Mouse (Mus musculus) neural tube, embryonic 15.5 days (tissue): ENCODE results near the gene Btg2. TPM values are rescaled to one million over a fixed set of nuclear protein-coding genes. Genes with fewer than 3 reads are reported as not detected.

Experiments
- ATAC-seq: fragments of 200-750 bp; cut with Nextera tagmentation; 2 replicates; pipeline ENCODE4 v1.8.0; 2017; ENCODE audit warnings: mild to moderate bottlenecking, moderate TSS enrichment, moderate library complexity; ENCODE audit not compliant: low FRiP score
- H3K27ac ChIP-seq: fragments of 300-500 bp; sonication (generic); replicated peaks from 2 replicates; pipeline ENCODE4 v1.5.1; 2015; ENCODE audit warnings: mild to moderate bottlenecking, inconsistent platforms
- H3K27me3 ChIP-seq: fragments of 300-500 bp; sonication (generic); replicated peaks from 2 replicates; pipeline ENCODE4 v1.6.1; 2015; ENCODE audit warnings: inconsistent platforms
- H3K36me3 ChIP-seq: fragments of 300-500 bp; sonication (generic); 2 replicates; pipeline ENCODE4 v1.6.1; 2015; ENCODE audit warnings: inconsistent platforms
- H3K4me1 ChIP-seq: fragments of 300-500 bp; sonication (generic); 2 replicates; pipeline ENCODE4 v1.6.1; 2015; ENCODE audit warnings: inconsistent platforms
- H3K4me2 ChIP-seq: fragments of 300-500 bp; sonication (generic); 2 replicates; pipeline ENCODE4 v1.6.1; 2015; ENCODE audit warnings: inconsistent platforms, mild to moderate bottlenecking, moderate library complexity
- H3K4me3 ChIP-seq: fragments of 300-500 bp; sonication (generic); replicated peaks from 2 replicates; pipeline ENCODE4 v1.5.1; 2015; ENCODE audit warnings: mild to moderate bottlenecking, inconsistent platforms
- H3K9ac ChIP-seq: fragments of 300-500 bp; sonication (generic); replicated peaks from 2 replicates; pipeline ENCODE4 v1.6.1; 2015; ENCODE audit warnings: mild to moderate bottlenecking, inconsistent platforms
- H3K9me3 ChIP-seq: fragments of 300-500 bp; sonication (generic); replicated peaks from 2 replicates; pipeline ENCODE4 v1.6.1; 2016; ENCODE audit warnings: inconsistent platforms
- WGBS: fragments of 180-500 bp; shearing (Covaris S2); methylation state at CpG from one replicate; pipeline ENCODE4 v1.1.7; 2015; ENCODE audit warnings: mixed read lengths; 5-methylcytosine and 5-hydroxymethylcytosine counted together
- polyA plus RNA-seq: library from polyadenylated mRNA; unstranded; fragments of >200 nt; fragmentation: Nextera tagmentation; extraction: Ambion mirVana; gene quantifications from 2 replicates; pipeline ENCODE4 v1.2.1, GENCODE M21; 2015

The Btg2 gene
- polyA plus RNA-seq, 1 experiment from 2014 or later, result 20.6 TPM

DNA sequence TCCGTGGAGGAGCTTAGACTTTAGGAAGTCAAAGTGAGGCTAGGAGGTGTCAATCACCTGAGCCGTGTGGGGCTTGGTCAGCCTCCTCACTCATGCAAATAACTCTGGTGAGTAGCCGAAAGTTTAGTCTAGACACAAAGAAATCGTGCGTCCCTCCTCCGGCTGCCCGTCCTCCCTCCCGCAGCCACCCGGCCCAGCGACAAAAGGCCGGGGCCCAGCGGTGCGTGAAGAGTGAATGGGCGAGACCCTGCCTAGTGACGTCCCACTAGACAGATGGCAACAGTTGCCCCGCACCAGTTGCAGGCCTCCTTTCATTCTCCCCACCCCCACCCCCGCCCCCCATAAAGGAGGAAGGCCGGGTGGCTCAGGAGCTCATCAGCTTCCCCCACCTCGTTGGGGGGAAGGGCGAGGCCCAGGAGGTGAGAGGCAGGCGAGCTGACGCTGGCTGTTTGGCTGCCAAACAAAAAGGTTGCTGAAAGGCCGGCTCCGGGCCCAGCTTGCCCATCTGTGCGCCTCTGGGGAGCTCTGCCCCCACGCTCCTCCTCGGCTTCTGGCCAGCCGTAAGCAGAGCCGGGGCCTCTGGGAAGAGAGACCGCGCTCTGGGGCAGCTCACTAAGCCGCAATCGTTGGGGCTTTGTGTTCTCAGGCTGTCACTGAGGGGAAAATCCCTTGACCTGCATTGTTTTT lies 15.7 kb downstream of the Btg2 start:
- Histone ChIP-seq H3K9me3 (no peaks in the 10 kb centered on the region), H3K4me1 (peaks cover 61% of the 10 kb centered on the region), H3K36me3 (no peaks in the 10 kb centered on the region), H3K27ac (peak overlapping the region; percentile 96), H3K27me3 (no peaks in the 10 kb centered on the region), H3K4me2 (peak overlapping the region; percentile 37), H3K9ac (peak overlapping the region; percentile 23; the same call in 1 of the 2 replicates), H3K4me3 (no peak overlapping the region)
- WGBS, result 2% methylated on average over 33 of the region's 33 CpGs
- ATAC-seq, result peak; percentile 46

DNA sequence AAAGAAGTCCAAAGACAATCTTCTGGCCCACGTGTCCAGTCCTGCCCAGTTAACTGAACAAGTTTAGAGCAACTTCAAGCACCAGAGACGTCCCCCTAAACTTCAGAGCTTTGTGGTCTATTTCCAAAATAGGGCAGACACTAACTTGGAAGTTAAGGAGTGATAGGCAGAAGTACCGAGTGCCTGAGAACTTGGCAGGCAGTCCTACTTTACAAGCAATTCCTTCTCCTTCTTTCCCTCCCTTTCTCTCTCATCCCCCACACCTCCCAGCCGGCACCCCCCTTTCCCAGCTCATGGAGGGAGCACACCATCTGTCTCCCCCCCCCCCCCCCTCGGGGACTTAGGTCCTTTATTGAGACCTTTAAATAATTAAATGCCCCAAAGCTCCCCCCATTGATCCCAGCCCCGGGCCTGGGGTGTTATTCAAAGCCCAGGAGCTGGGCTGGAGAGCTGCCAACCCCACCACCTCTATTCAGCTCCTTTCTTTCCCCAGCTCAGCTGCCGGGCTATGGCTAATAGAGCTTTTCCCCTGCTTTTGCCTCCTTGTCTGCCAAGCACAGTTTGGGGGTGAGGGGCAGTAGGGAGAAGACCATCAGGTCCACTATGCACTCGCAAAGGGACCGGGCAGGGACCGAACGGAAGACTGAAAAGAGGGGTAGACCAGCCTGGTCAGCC lies 16.4 kb downstream of the Btg2 start:
- Histone ChIP-seq H3K4me3 (no peak overlapping the region), H3K36me3 (no peaks in the 10 kb centered on the region), H3K9me3 (no peaks in the 10 kb centered on the region), H3K4me2 (peak overlapping the region; percentile 37), H3K27me3 (no peaks in the 10 kb centered on the region), H3K27ac (peak overlapping the region; percentile 96), H3K9ac (peak overlapping the region; percentile 14; the same call in 1 of the 2 replicates), H3K4me1 (peaks cover 61% of the 10 kb centered on the region)
- WGBS, result 8% methylated on average over 11 of the region's 11 CpGs
- peak; percentile 32; the same call in 1 of the 2 replicates for ATAC-seq

DNA sequence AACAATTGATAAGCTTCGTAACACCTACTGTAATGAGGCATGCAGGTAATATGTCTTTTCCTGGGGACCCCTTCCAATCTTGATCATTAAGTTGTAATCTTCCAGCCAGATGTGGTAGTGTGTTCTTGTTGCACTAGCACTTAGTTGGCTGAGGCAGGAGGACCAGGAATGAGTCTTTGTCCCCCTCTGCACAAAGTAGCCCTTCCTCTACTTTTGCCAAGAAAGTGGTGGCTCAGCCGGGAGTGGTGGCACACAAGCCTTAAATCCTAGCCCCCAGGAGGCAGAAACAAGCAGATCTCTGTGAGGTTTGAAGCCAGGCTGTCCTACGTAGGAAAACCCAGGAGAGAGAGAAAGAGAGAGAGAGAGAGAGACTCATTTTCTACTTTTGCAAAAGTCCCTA lies 17.0 kb downstream of the Btg2 start:
- no peak overlapping the region for H3K9ac ChIP-seq
- peaks cover 57% of the 10 kb centered on the region for H3K4me1 ChIP-seq
- no peak overlapping the region for H3K4me2 ChIP-seq
- peak overlapping the region; percentile 96 for H3K27ac ChIP-seq
- WGBS, result 40% methylated on average over 3 of the region's 3 CpGs
- no peak overlapping the region for H3K4me3 ChIP-seq
- ATAC-seq, result no peak
- H3K27me3 ChIP-seq, result no peaks in the 10 kb centered on the region
- H3K9me3 ChIP-seq, result no peaks in the 10 kb centered on the region
- no peaks in the 10 kb centered on the region for H3K36me3 ChIP-seq

DNA sequence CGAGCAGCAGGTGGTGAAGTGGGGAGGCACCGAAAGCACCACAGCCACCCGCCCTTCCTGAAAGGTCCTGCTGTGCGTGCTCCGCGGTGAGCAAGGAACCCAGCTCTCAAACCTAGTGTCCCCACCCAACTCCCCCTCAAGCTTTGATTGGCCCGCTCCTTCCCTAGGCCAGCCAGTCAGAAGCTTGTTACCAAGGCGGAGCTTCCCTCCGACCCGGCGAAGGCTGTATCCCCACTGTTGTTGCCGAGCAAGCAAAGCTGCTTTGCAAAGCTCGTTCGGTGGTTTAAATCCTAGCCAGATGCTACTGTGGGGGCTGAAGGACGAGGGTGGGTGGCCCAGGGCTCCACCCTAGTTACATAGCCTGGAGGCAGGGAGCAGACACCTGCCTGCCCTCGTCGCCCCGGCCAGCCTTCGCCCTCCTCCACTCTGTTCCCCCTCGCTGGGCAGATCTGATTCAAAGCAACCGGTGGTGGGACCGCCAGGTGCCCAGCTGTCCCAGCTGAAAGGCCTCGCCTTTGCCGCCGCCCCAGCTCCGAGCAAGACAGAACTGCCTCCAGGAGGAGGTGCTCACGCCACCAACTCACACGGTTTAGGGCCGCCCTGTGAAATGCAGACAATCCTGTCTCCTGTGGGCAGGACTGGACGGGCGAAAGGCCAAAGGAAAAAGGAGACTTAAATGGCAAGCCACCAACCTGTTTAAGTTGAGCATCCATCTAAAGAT lies 17.9 kb downstream of the Btg2 start:
- 1% methylated on average over 31 of the region's 31 CpGs for WGBS
- ATAC-seq, result peak; percentile 93
- Histone ChIP-seq H3K27me3 (no peaks in the 10 kb centered on the region), H3K4me3 (peak overlapping the region; percentile 42), H3K36me3 (no peaks in the 10 kb centered on the region), H3K9me3 (no peaks in the 10 kb centered on the region), H3K27ac (peak overlapping the region; percentile 96), H3K9ac (peak overlapping the region; percentile 60), H3K4me2 (peak overlapping the region; percentile 90), H3K4me1 (peaks cover 55% of the 10 kb centered on the region)

DNA sequence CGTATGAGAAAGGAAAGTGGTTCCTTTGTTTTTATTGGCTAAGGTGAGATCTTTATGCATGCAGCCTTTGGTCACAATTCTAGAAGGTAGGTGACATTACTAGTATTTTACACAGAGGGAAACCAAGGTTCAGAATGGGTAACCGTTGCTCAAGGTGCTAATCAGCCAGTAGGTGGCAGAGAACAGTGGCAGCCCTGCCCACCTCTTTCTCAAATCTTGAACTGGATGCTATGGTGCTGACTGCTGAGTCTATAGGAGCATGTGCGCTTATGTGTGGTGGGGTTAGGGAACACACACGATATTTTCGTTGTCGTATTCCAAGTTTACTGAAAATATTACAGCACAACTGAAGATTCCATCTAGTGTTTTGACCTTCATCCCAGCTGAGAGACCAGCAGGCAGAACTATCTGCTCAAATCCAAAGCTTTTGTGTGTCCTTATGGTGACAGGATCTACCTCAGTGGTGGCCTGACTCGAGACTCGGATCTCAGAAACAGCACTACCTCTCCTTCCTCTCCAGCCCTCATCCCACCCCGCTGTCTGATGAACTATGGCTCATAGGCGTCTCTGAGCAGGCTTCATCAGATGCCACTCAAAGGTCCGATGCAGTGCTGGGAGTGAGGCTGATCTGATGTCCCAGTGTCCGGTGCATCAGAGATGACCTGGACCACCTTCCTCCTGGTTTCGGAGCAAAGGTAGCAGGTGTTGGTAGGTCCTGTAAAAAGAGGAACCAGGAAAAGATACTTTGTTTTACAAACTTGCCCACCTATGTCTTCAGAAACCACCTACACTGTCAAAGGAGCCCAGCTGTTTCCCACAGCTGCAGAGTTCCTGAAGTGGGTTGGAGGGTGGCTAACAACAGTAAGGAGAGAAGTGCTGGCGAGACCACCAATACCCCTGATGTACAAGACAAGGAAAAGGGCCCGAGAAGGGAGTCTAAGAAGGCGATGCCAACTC lies 18.9 kb downstream of the Btg2 start:
- Histone ChIP-seq H3K9ac (peak overlapping the region; percentile 34; the same call in 1 of the 2 replicates), H3K4me2 (peak overlapping the region; percentile 90), H3K27me3 (no peaks in the 10 kb centered on the region), H3K9me3 (no peaks in the 10 kb centered on the region), H3K4me1 (peaks cover 49% of the 10 kb centered on the region), H3K4me3 (peak overlapping the region; percentile 42), H3K27ac (peak overlapping the region; percentile 96), H3K36me3 (no peaks in the 10 kb centered on the region)
- ATAC-seq, result no peak
- 77% methylated on average over 16 of the region's 16 CpGs for WGBS

DNA sequence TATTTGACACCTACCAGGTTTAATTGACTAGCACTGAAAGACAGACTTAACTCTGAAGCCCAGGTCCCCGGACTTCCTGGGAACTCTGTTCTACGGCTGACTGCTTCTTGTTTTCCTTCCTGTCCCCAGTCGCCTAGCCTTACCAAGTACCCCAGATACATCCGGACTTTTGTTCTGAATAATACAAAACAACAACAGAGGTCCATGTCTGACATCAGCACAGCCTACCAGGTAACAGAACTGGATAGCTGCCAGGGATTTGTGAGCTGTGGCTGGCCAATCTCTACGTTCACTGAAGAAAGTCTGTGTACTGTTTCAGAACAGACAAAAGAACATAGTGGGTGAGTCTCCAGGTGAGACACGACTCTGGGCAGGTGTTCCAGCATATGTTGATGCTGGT lies 20.1 kb downstream of the Btg2 start:
- H3K27ac ChIP-seq, result no peak overlapping the region
- no peak overlapping the region for H3K9ac ChIP-seq
- H3K9me3 ChIP-seq, result no peaks in the 10 kb centered on the region
- no peak overlapping the region for H3K4me3 ChIP-seq
- ATAC-seq, result no peak
- WGBS, result 75% methylated on average over 6 of the region's 6 CpGs
- no peaks in the 10 kb centered on the region for H3K36me3 ChIP-seq
- H3K4me1 ChIP-seq, result peaks cover 38% of the 10 kb centered on the region
- H3K27me3 ChIP-seq, result no peaks in the 10 kb centered on the region
- H3K4me2 ChIP-seq, result no peak overlapping the region

DNA sequence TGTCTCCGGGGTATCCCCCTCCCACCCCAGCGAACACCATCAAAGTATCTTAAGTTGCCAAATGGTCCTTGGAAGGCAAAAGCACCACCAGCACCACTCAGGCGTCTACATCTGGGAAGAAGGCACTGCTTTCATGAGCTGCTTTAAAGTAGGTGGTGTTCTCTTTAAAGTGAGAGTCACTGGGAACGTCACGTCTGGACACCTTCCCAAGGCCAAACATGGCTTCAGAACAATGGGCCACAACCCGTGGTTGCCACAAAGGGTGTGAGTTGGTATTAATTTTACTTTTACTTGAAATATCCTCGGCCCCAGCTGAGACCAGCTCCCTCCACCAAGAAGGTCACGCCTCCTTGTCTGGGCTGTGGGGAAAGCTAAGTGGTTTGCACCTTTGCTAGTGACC lies 21.2 kb downstream of the Btg2 start:
- no peak overlapping the region for H3K27ac ChIP-seq
- H3K27me3 ChIP-seq, result no peaks in the 10 kb centered on the region
- no peak overlapping the region for H3K4me2 ChIP-seq
- no peaks in the 10 kb centered on the region for H3K36me3 ChIP-seq
- H3K4me1 ChIP-seq, result peaks cover 27% of the 10 kb centered on the region
- H3K4me3 ChIP-seq, result no peak overlapping the region
- H3K9ac ChIP-seq, result no peak overlapping the region
- no peaks in the 10 kb centered on the region for H3K9me3 ChIP-seq
- no peak for ATAC-seq
- WGBS, result 84% methylated on average over 8 of the region's 8 CpGs

DNA sequence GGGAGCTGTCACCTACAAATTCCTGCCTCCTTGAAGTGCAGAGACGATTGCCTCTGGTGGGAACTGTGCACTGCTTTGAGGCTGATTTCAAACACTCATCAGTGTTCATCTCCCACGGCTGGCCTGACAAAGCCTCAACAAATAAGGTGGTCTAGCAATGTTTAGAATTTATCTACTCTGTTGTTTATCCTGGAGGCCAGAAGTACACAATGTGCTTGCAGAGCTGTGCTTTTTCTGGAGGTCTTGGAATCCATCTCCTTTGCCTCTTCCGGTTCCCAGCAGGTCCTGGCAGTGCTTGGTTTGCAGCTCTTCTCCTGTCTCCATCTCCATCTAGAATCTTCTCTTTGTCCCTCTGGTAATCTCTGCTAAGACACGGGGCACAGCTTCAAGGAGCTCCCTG lies 22.6 kb downstream of the Btg2 start:
- H3K9me3 ChIP-seq, result no peaks in the 10 kb centered on the region
- no peaks in the 10 kb centered on the region for H3K27me3 ChIP-seq
- ATAC-seq, result no peak
- no peak overlapping the region for H3K9ac ChIP-seq
- H3K4me3 ChIP-seq, result no peak overlapping the region
- H3K27ac ChIP-seq, result no peak overlapping the region
- 81% methylated on average over 4 of the region's 4 CpGs for WGBS
- no peak overlapping the region for H3K4me2 ChIP-seq
- H3K36me3 ChIP-seq, result no peaks in the 10 kb centered on the region
- H3K4me1 ChIP-seq, result peaks cover 12% of the 10 kb centered on the region

DNA sequence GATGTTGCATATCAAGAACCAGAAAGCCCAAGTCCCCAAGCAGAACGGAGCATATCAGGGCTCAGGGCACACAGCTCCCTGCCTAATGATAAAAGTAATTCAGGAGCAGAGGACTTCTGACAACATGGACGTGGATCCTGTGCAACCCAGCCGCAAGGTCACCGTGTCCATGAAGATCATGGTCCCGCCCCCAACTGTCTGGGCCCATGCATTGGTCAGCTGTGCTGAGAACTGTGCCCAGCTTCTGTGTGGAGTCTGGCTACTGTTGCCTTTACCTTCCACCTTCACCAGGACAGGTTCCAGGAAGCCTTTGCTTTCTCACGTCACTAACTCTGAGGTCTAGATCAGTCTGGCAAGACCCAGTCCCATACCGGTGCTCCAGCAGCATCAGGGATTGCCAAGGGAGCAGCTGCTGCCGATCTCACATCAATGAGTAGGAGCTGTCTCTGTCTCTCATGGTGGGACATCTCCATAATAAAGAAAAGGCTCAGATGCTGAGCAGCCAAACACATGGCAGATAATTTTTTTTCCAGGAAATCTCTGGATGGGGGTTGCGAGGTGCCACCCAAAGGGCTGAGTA lies 23.2 kb downstream of the Btg2 start:
- WGBS, result 78% methylated on average over 9 of the region's 9 CpGs

DNA sequence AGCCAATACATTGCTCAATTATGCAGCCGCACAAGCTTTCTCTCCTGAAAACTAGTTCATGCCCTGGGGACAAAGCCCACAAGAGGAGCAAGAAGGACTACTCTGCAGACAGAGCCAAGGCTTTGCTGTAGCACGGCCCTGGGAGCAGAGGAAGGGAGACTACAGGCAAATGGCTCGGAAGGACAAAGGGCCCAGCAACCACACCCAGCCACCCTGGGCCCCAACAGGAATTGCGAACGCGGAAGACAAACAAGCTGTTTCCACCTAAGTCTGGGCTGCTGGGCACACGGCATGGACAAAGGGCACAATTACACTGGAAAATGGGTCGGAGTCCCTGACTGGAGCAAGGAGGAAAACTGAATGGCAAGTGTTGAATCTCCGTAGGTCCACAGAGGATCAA lies 23.9 kb downstream of the Btg2 start:
- ATAC-seq, result no peak
- Histone ChIP-seq H3K36me3 (no peaks in the 10 kb centered on the region), H3K27me3 (no peaks in the 10 kb centered on the region), H3K4me3 (no peak overlapping the region), H3K27ac (no peak overlapping the region), H3K9me3 (no peaks in the 10 kb centered on the region), H3K4me1 (peaks cover 2% of the 10 kb centered on the region), H3K9ac (no peak overlapping the region), H3K4me2 (no peak overlapping the region)
- WGBS, result 72% methylated on average over 9 of the region's 9 CpGs

More for the DNA sequence above, 23.2 kb downstream of the Btg2 start:
- no peak overlapping the region for H3K9ac ChIP-seq
- H3K4me2 ChIP-seq, result no peak overlapping the region
- H3K4me3 ChIP-seq, result no peak overlapping the region
- no peaks in the 10 kb centered on the region for H3K27me3 ChIP-seq
- no peaks in the 10 kb centered on the region for H3K36me3 ChIP-seq
- no peaks in the 10 kb centered on the region for H3K9me3 ChIP-seq
- H3K4me1 ChIP-seq, result peaks cover 9% of the 10 kb centered on the region
- ATAC-seq, result no peak
- H3K27ac ChIP-seq, result no peak overlapping the region

DNA sequence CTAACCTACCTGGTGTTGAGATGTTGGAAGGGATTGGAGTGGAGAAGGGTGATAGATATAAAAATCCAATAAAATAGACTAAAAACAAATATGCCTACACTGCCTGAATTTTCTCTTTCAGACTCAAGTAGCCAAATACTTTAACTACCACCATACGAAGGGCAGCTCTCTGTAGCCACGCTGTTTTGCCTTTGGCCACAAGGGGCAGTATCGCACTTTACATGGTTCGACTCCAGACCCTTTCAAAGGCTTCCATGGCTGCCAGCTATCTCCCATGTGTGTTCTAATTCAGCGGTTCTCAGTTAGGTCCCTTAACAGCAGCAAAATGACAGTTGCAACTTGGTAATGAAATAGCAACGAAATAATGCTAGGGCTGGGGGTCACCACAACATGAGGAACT lies 25.7 kb downstream of the Btg2 start:
- Histone ChIP-seq H3K36me3 (no peaks in the 10 kb centered on the region), H3K9ac (no peak overlapping the region), H3K4me3 (no peak overlapping the region), H3K27me3 (no peaks in the 10 kb centered on the region), H3K9me3 (no peaks in the 10 kb centered on the region), H3K27ac (no peak overlapping the region), H3K4me2 (no peak overlapping the region), H3K4me1 (0 out of 2 replicates have a peak, but pooled peaks cover 2% of the 10 kb centered on the region)
- ATAC-seq, result no peak
- 7% methylated on average over 6 of the region's 6 CpGs for WGBS
